Mouse (Mus musculus) embryonic facial prominence, embryonic 13.5 days (tissue): ENCODE results near the gene Slc34a2. TPM values are rescaled to one million over a fixed set of nuclear protein-coding genes. Genes with fewer than 3 reads are reported as not detected.
A peak's percentile ranks its signal among the peaks of the same experiment; 100 is the strongest.

Source experiments
- ATAC-seq: fragments of 200-750 bp; cut with Nextera tagmentation; 2 replicates; pipeline ENCODE4 v1.8.0; 2017; ENCODE audit warnings: low read depth; ENCODE audit not compliant: insufficient number of reproducible peaks, insufficient read depth, low FRiP score, low TSS enrichment
- H3K27ac ChIP-seq: fragments of 300-500 bp; sonication (generic); 2 replicates; pipeline ENCODE4 v1.5.1; 2015; ENCODE audit warnings: moderate library complexity, mild to moderate bottlenecking, inconsistent platforms
- H3K27me3 ChIP-seq: fragments of 300-500 bp; sonication (generic); 2 replicates; pipeline ENCODE4 v1.6.1; 2015; ENCODE audit warnings: mild to moderate bottlenecking, inconsistent platforms
- H3K36me3 ChIP-seq: fragments of 300-500 bp; sonication (generic); 2 replicates; pipeline ENCODE4 v1.6.1; 2015; ENCODE audit warnings: mild to moderate bottlenecking, inconsistent platforms
- H3K4me1 ChIP-seq: fragments of 300-500 bp; sonication (generic); 2 replicates; pipeline ENCODE4 v1.6.1; 2015; ENCODE audit warnings: inconsistent platforms
- H3K4me2 ChIP-seq: fragments of 300-500 bp; sonication (generic); 2 replicates; pipeline ENCODE4 v1.6.1; 2015; ENCODE audit warnings: moderate library complexity, mild to moderate bottlenecking, inconsistent platforms
- H3K4me3 ChIP-seq: fragments of 300-500 bp; sonication (generic); 2 replicates; pipeline ENCODE4 v1.5.1; 2015; ENCODE audit warnings: mild to moderate bottlenecking, inconsistent platforms
- H3K9ac ChIP-seq: fragments of 300-500 bp; sonication (generic); 2 replicates; pipeline ENCODE4 v1.6.1; 2015; ENCODE audit warnings: mild to moderate bottlenecking, inconsistent platforms
- H3K9me3 ChIP-seq: fragments of 300-500 bp; sonication (generic); 2 replicates; pipeline ENCODE4 v1.6.1; 2016; ENCODE audit warnings: inconsistent platforms
- WGBS: fragments of 180-500 bp; shearing (Covaris S2); methylation state at CpG from one replicate; pipeline ENCODE4 v1.1.7; 2015; ENCODE audit warnings: mixed read lengths; 5-methylcytosine and 5-hydroxymethylcytosine counted together
- polyA plus RNA-seq: library from polyadenylated mRNA; unstranded; fragments of >200 nt; fragmentation: Nextera tagmentation; extraction: Ambion mirVana; gene quantifications from 2 replicates; pipeline ENCODE4 v1.2.1, GENCODE M21; 2015

Gene Slc34a2
- polyA plus RNA-seq, 1 experiment from 2014 or later = 0.14 TPM

GRCm38 (mm10) chr5:53087452-53087851 lies 49.6 kb downstream of the Slc34a2 start:
- no peaks in the 10 kb centered on the region for H3K9me3 ChIP-seq
- no peak for ATAC-seq
- WGBS = 88% methylated on average over 7 of the region's 7 CpGs
- H3K27me3 ChIP-seq = no peaks in the 10 kb centered on the region
- H3K27ac ChIP-seq = no peak overlapping the region
- H3K9ac ChIP-seq = no peak overlapping the region
- no peaks in the 10 kb centered on the region for H3K36me3 ChIP-seq
- no peak overlapping the region for H3K4me2 ChIP-seq
- H3K4me1 ChIP-seq = no peaks in the 10 kb centered on the region
- no peak overlapping the region for H3K4me3 ChIP-seq

- WGBS = 64% methylated on average over 3 of the region's 3 CpGs
Measured at GRCm38 (mm10) chr5:53091331-53091730, 53.5 kb downstream of the Slc34a2 start.

DNA sequence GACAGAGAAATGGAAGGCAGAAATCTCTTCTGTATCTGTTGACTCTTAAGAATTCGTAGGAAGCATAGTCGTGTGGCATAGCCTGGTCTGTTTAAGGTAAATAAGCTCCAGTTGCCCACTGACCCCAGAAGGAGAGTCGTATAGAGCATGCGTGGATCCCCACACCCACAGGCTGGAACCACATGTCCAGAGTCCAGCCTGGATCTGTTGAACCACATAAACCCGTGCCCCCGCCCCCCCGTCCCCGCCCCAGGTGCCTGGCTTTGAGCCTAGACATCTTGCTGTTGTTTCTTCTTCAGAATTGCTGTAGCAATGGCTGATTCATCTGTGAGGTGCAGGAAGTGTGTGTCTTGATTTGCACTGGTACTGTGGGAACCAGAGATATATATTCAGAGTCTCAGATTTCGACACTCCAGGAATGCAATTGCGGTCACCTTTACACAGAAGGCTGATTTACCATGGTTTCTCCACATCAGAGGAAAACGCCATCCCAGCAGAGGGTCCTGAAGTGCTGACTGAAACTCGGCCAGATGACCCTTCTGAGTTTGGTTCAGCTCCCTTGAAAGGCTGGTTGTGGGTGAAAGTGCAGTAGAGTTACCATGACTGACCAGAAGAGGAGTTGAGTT lies 64.1 kb downstream of the Slc34a2 start:
- peak; percentile 34; the same call in 1 of the 2 replicates for ATAC-seq
- Histone ChIP-seq H3K27me3 (no peaks in the 10 kb centered on the region), H3K4me2 (no peak overlapping the region), H3K27ac (no peak overlapping the region), H3K4me3 (no peak overlapping the region), H3K9me3 (no peaks in the 10 kb centered on the region), H3K9ac (no peak overlapping the region), H3K4me1 (peaks cover 6% of the 10 kb centered on the region; the same call in 1 of the 2 replicates), H3K36me3 (no peaks in the 10 kb centered on the region)
- WGBS = 69% methylated on average over 12 of the region's 12 CpGs

More at GRCm38 (mm10) chr5:53091331-53091730, 53.5 kb downstream of the Slc34a2 start:
- no peaks in the 10 kb centered on the region for H3K9me3 ChIP-seq
- H3K4me1 ChIP-seq = no peaks in the 10 kb centered on the region
- no peaks in the 10 kb centered on the region for H3K27me3 ChIP-seq
- no peak overlapping the region for H3K4me3 ChIP-seq
- no peak overlapping the region for H3K9ac ChIP-seq
- no peak overlapping the region for H3K27ac ChIP-seq
- no peak for ATAC-seq
- H3K4me2 ChIP-seq = no peak overlapping the region
- no peaks in the 10 kb centered on the region for H3K36me3 ChIP-seq

DNA sequence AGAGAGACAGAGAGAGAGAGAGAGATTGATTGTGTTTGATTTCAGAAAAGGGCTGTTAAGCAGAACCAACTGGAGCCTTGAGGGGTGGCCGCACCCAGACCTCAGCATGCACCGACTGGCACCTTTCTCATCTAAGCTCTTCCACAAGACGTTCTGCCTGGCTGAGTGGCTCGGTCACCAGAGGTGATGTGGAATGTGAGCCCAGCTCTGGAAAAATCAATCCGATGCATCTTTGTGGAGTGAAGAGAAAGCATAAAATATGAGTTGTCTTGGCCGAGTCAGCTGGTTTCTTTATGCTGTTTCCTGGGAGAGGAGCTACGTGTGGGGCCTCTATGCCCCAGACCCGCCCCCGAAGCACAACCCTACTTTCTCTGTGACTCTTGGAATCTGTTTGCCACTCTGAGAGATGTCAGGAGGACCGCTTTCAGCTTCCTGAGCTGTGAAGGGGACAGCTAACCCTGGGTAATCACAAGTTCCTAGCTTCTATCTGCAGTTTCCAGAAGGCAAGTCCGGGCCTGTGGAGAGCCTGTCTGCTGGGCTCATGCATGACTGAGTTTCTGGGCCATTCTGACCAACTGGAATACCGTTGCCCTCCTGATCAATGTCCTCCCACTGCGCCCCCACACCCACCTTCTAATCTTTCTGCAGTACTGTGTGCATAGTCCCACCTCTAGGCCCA lies 66.4 kb downstream of the Slc34a2 start:
- no peak overlapping the region for H3K4me3 ChIP-seq
- no peaks in the 10 kb centered on the region for H3K9me3 ChIP-seq
- H3K4me2 ChIP-seq = no peak overlapping the region
- no peaks in the 10 kb centered on the region for H3K36me3 ChIP-seq
- ATAC-seq = no peak
- H3K9ac ChIP-seq = no peak overlapping the region
- no peak overlapping the region for H3K27ac ChIP-seq
- no peaks in the 10 kb centered on the region for H3K27me3 ChIP-seq
- WGBS = 61% methylated on average over 13 of the region's 13 CpGs
- peaks cover 6% of the 10 kb centered on the region for H3K4me1 ChIP-seq

- 68% methylated on average over 8 of the region's 8 CpGs for WGBS
- H3K9me3 ChIP-seq = no peaks in the 10 kb centered on the region
- H3K27me3 ChIP-seq = no peaks in the 10 kb centered on the region
Measured at GRCm38 (mm10) chr5:53105716-53106115, 67.8 kb downstream of the Slc34a2 start.

DNA sequence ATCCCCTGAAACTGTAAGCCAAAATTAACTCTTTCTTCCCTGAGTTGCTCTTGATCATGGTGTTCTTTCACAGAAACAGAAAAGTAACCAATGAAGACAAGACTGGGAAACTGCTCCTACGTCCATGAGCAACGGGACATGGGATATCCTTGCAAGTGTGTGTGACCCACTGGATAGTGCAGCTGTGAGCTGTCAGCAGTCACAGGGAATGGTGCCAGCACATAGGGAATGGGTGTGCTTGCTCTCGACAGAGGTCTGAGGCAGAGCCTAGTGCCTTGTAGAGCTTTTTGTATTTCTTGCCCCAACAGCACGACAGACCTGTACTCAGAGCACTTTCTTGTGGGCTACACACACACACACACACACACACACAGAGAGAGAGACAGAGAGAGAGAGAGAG lies 68.2 kb downstream of the Slc34a2 start:
- no peaks in the 10 kb centered on the region for H3K9me3 ChIP-seq
- WGBS = 83% methylated on average over 4 of the region's 4 CpGs

More at GRCm38 (mm10) chr5:53105716-53106115, 67.8 kb downstream of the Slc34a2 start:
- peaks cover 6% of the 10 kb centered on the region for H3K4me1 ChIP-seq
- no peak overlapping the region for H3K4me2 ChIP-seq
- no peak overlapping the region for H3K9ac ChIP-seq
- no peak overlapping the region for H3K4me3 ChIP-seq
- H3K36me3 ChIP-seq = no peaks in the 10 kb centered on the region
- no peak overlapping the region for H3K27ac ChIP-seq
- ATAC-seq = no peak

DNA sequence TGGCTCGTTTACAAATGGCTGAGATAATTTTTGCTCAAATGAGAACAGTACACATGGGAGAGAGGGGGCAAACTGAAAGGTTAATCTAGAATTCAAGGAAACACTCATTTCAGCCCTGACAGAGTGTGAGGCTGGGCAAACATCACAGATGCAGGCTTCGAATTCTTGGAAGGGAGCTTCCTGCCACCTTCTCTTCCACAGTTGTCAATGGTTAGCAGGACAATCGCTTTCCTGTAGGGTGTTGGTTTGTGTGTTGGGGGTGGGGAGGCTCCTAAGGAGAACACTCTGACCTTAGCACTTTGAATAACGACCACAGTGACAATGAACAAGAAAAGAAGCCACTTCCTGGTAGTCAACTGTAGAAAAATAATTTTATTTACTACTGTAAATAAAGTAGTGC lies 68.8 kb downstream of the Slc34a2 start:
- no peak for ATAC-seq
- no peak overlapping the region for H3K4me2 ChIP-seq
- whole genome bisulfite sequencing = 45% methylated on average over 4 of the region's 4 CpGs

More for the DNA sequence above, 68.2 kb downstream of the Slc34a2 start:
- no peak overlapping the region for H3K4me2 ChIP-seq
- no peaks in the 10 kb centered on the region for H3K27me3 ChIP-seq
- no peak for ATAC-seq
- no peak overlapping the region for H3K9ac ChIP-seq
- no peak overlapping the region for H3K27ac ChIP-seq
- peaks cover 6% of the 10 kb centered on the region for H3K4me1 ChIP-seq
- no peak overlapping the region for H3K4me3 ChIP-seq
- H3K36me3 ChIP-seq = no peaks in the 10 kb centered on the region

DNA sequence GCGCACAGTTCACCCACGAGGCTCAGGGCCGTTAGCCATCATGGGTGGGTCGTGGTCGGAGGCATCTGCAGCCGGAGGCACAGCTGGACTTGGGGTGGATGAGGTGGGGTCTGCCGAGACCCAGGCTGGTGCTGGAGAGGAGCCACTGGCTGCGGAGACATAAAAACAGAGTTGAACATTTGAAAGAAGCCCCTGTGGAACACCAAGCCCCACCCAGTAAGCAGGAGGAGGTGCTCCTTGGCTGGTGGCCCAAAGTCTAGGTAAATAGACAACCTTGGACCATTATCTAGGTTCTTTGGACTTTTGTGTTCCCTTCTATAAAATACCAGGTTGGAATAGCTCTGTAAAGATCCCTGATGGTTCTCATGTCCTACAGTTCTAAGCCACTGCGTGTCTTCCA lies 70.1 kb downstream of the Slc34a2 start:
- no peaks in the 10 kb centered on the region for H3K9me3 ChIP-seq
- 82% methylated on average over 9 of the region's 9 CpGs for WGBS
- H3K4me3 ChIP-seq = no peak overlapping the region
- ATAC-seq = no peak
- no peaks in the 10 kb centered on the region for H3K27me3 ChIP-seq
- no peaks in the 10 kb centered on the region for H3K36me3 ChIP-seq
- no peak overlapping the region for H3K4me2 ChIP-seq
- H3K27ac ChIP-seq = no peak overlapping the region
- H3K4me1 ChIP-seq = peaks cover 9% of the 10 kb centered on the region
- H3K9ac ChIP-seq = no peak overlapping the region

More for the DNA sequence above, 68.8 kb downstream of the Slc34a2 start:
- no peaks in the 10 kb centered on the region for H3K27me3 ChIP-seq
- H3K9ac ChIP-seq = no peak overlapping the region
- H3K36me3 ChIP-seq = no peaks in the 10 kb centered on the region
- H3K27ac ChIP-seq = no peak overlapping the region
- no peaks in the 10 kb centered on the region for H3K9me3 ChIP-seq
- no peak overlapping the region for H3K4me3 ChIP-seq
- H3K4me1 ChIP-seq = peaks cover 6% of the 10 kb centered on the region

- Histone ChIP-seq H3K9me3 (no peaks in the 10 kb centered on the region), H3K9ac (no peak overlapping the region), H3K4me1 (peaks cover 9% of the 10 kb centered on the region), H3K4me2 (no peak overlapping the region), H3K27ac (no peak overlapping the region), H3K36me3 (no peaks in the 10 kb centered on the region), H3K4me3 (no peak overlapping the region), H3K27me3 (no peaks in the 10 kb centered on the region)
- no peak for ATAC-seq
- WGBS = 86% methylated on average over 1 of the region's 1 CpGs
Measured at GRCm38 (mm10) chr5:53108668-53109067, 70.8 kb downstream of the Slc34a2 start.

GRCm38 (mm10) chr5:53110225-53110624 lies 72.3 kb downstream of the Slc34a2 start:
- Histone ChIP-seq H3K9me3 (no peaks in the 10 kb centered on the region), H3K4me3 (no peak overlapping the region), H3K9ac (no peak overlapping the region), H3K4me1 (peaks cover 3% of the 10 kb centered on the region; the same call in 1 of the 2 replicates), H3K27me3 (no peaks in the 10 kb centered on the region), H3K4me2 (no peak overlapping the region), H3K36me3 (no peaks in the 10 kb centered on the region), H3K27ac (no peak overlapping the region)
- no peak for ATAC-seq
- 67% methylated on average over 4 of the region's 4 CpGs for WGBS

DNA sequence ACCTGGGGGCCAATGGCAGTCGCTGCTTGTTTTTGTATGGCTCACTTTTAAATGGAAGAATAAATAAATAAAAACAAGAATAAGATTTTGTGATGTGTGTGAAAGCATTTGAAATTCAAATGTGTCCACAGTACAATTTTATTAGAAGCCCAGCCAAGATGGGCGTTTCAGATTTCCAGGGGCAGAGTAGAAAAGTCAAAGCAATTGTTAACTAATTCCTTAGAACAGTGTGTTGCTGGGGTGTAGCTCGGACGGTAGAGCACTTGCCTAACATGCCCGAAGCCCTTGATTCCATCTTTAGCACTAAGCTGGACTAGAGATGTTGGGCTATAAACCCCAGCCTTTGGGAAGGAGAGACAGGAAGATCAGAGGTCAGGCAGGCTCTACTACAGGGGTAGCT lies 73.2 kb downstream of the Slc34a2 start:
- ATAC-seq = no peak
- Histone ChIP-seq H3K4me1 (peaks cover 3% of the 10 kb centered on the region; the same call in 1 of the 2 replicates), H3K36me3 (no peaks in the 10 kb centered on the region), H3K4me3 (no peak overlapping the region), H3K9me3 (no peaks in the 10 kb centered on the region), H3K4me2 (no peak overlapping the region), H3K9ac (no peak overlapping the region), H3K27me3 (no peaks in the 10 kb centered on the region), H3K27ac (no peak overlapping the region)
- 69% methylated on average over 5 of the region's 5 CpGs for WGBS

DNA sequence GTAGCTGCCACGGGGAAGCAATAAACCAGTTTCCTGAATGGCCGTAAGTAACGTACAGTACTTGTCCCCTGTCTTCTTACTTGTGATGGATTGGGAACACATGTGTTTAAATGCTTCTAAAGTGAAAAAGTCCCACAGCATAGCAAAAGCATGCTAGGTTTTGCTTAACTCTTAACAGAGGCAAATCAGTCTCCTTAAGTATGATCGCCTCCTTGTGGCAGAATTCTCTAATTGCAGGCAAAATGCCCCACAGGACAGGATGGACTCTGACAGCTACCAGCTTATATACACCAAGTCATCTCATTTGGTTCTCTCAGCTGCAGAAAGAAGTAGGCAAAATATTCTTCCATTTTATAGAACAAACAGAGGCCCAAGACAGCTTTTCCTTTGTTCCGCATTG lies 75.1 kb downstream of the Slc34a2 start:
- no peaks in the 10 kb centered on the region for H3K36me3 ChIP-seq
- ATAC-seq = no peak
- H3K27me3 ChIP-seq = no peaks in the 10 kb centered on the region
- no peak overlapping the region for H3K9ac ChIP-seq
- no peak overlapping the region for H3K4me3 ChIP-seq
- no peak overlapping the region for H3K4me2 ChIP-seq
- no peaks in the 10 kb centered on the region for H3K9me3 ChIP-seq
- H3K27ac ChIP-seq = no peak overlapping the region
- WGBS = 66% methylated on average over 5 of the region's 5 CpGs
- H3K4me1 ChIP-seq = peaks cover 3% of the 10 kb centered on the region; the same call in 1 of the 2 replicates
